Mouse (Mus musculus) limb, embryonic 15.5 days (tissue): ENCODE data around the gene Serpina1b. TPM values are rescaled to one million over a fixed set of nuclear protein-coding genes. Genes with fewer than 3 reads are reported as not detected.
"Not testable (repeated sequence)": the region's sequence is repeated elsewhere in the genome, so short reads cannot be mapped to it uniquely, and the experiment has no call there.

Experiments
- ATAC-seq: fragments of 200-750 bp; cut with Nextera tagmentation; 2 replicates; pipeline ENCODE4 v1.8.0; 2017; ENCODE audit warnings: low read depth, moderate TSS enrichment; ENCODE audit not compliant: insufficient number of reproducible peaks, low FRiP score, low TSS enrichment
- H3K27ac ChIP-seq: fragments of 300-500 bp; sonication (generic); 2 replicates; pipeline ENCODE4 v1.5.1; 2015; ENCODE audit warnings: moderate library complexity, mild to moderate bottlenecking, inconsistent platforms
- H3K27me3 ChIP-seq: fragments of 300-500 bp; sonication (generic); 2 replicates; pipeline ENCODE4 v1.6.1; 2015; ENCODE audit warnings: inconsistent platforms
- H3K36me3 ChIP-seq: fragments of 300-500 bp; sonication (generic); 2 replicates; pipeline ENCODE4 v1.6.1; 2015; ENCODE audit warnings: inconsistent platforms
- H3K4me1 ChIP-seq: fragments of 300-500 bp; sonication (generic); 2 replicates; pipeline ENCODE4 v1.6.1; 2015; ENCODE audit warnings: inconsistent platforms
- H3K4me2 ChIP-seq: fragments of 300-500 bp; sonication (generic); 2 replicates; pipeline ENCODE4 v1.6.1; 2015; ENCODE audit warnings: mild to moderate bottlenecking, inconsistent platforms
- H3K4me3 ChIP-seq: fragments of 300-500 bp; sonication (generic); 2 replicates; pipeline ENCODE4 v1.5.1; 2015; ENCODE audit warnings: mild to moderate bottlenecking, inconsistent platforms
- H3K9ac ChIP-seq: fragments of 300-500 bp; sonication (generic); 2 replicates; pipeline ENCODE4 v1.6.1; 2015; ENCODE audit warnings: inconsistent platforms
- H3K9me3 ChIP-seq: fragments of 300-500 bp; sonication (generic); 2 replicates; pipeline ENCODE4 v1.6.1; 2016; ENCODE audit warnings: inconsistent platforms
- WGBS: fragments of 180-500 bp; shearing (Covaris S2); methylation state at CpG from one replicate; pipeline ENCODE4 v1.1.7; 2015; 5-methylcytosine and 5-hydroxymethylcytosine counted together
- polyA plus RNA-seq: library from polyadenylated mRNA; unstranded; fragments of >200 nt; fragmentation: Nextera tagmentation; extraction: Ambion mirVana; gene quantifications from 2 replicates; pipeline ENCODE4 v1.2.1, GENCODE M21; 2015

The Serpina1b gene
- polyA plus RNA-seq, 1 experiment from 2014 or later = 1.8 TPM

GRCm38 (mm10) chr12:103687021-103687420 lies 143.2 kb downstream of the Serpina1b start:
- Histone ChIP-seq H3K4me2 (no peak overlapping the region), H3K27ac (no peak overlapping the region), H3K9ac (no peak overlapping the region), H3K9me3 (no peaks in the 10 kb centered on the region), H3K4me1 (no peaks in the 10 kb centered on the region), H3K36me3 (no peaks in the 10 kb centered on the region), H3K4me3 (no peak overlapping the region), H3K27me3 (no peaks in the 10 kb centered on the region)
- ATAC-seq = no peak
- 64% methylated on average over 7 of the region's 7 CpGs for WGBS

- no peak overlapping the region for H3K4me2 ChIP-seq
- no peaks in the 10 kb centered on the region for H3K9me3 ChIP-seq
- no peak overlapping the region for H3K27ac ChIP-seq
- H3K27me3 ChIP-seq = no peaks in the 10 kb centered on the region
- no peaks in the 10 kb centered on the region for H3K4me1 ChIP-seq
- no peak for ATAC-seq
- no peaks in the 10 kb centered on the region for H3K36me3 ChIP-seq
- H3K4me3 ChIP-seq = no peak overlapping the region
- no peak overlapping the region for H3K9ac ChIP-seq
- WGBS = 73% methylated on average over 3 of the region's 3 CpGs
Measured at GRCm38 (mm10) chr12:103686050-103686449, 144.1 kb downstream of the Serpina1b start.

- Histone ChIP-seq H3K4me1 (no peaks in the 10 kb centered on the region), H3K27me3 (no peaks in the 10 kb centered on the region), H3K4me3 (no peak overlapping the region), H3K9me3 (no peaks in the 10 kb centered on the region), H3K36me3 (no peaks in the 10 kb centered on the region), H3K27ac (no peak overlapping the region), H3K4me2 (no peak overlapping the region), H3K9ac (no peak overlapping the region)
- 38% methylated on average over 3 of the region's 3 CpGs for WGBS
- ATAC-seq = no peak
Measured at GRCm38 (mm10) chr12:103685386-103685785, 144.8 kb downstream of the Serpina1b start.

- no peak overlapping the region for H3K9ac ChIP-seq
- no peaks in the 10 kb centered on the region for H3K36me3 ChIP-seq
- no peak overlapping the region for H3K4me2 ChIP-seq
- 30% methylated on average over 4 of the region's 4 CpGs for WGBS
- H3K27me3 ChIP-seq = no peaks in the 10 kb centered on the region
- H3K4me3 ChIP-seq = no peak overlapping the region
- ATAC-seq = no peak
- no peaks in the 10 kb centered on the region for H3K4me1 ChIP-seq
- H3K27ac ChIP-seq = no peak overlapping the region
- H3K9me3 ChIP-seq = no peaks in the 10 kb centered on the region
Measured at GRCm38 (mm10) chr12:103683775-103684174, 146.4 kb downstream of the Serpina1b start.

- no peak for ATAC-seq
- H3K27me3 ChIP-seq = no peaks in the 10 kb centered on the region
- H3K4me1 ChIP-seq = no peaks in the 10 kb centered on the region
- H3K36me3 ChIP-seq = no peaks in the 10 kb centered on the region
- no peak overlapping the region for H3K9ac ChIP-seq
- H3K9me3 ChIP-seq = no peaks in the 10 kb centered on the region
- 85% methylated on average over 2 of the region's 2 CpGs for WGBS
- no peak overlapping the region for H3K4me2 ChIP-seq
- no peak overlapping the region for H3K4me3 ChIP-seq
- H3K27ac ChIP-seq = no peak overlapping the region
Measured at GRCm38 (mm10) chr12:103681739-103682138, 148.4 kb downstream of the Serpina1b start.

- H3K9me3 ChIP-seq = no peaks in the 10 kb centered on the region
- no peaks in the 10 kb centered on the region for H3K36me3 ChIP-seq
- H3K4me2 ChIP-seq = no peak overlapping the region
- 78% methylated on average over 2 of the region's 2 CpGs for WGBS
- H3K9ac ChIP-seq = no peak overlapping the region
- no peaks in the 10 kb centered on the region for H3K27me3 ChIP-seq
- no peak overlapping the region for H3K4me3 ChIP-seq
- H3K27ac ChIP-seq = no peak overlapping the region
- H3K4me1 ChIP-seq = no peaks in the 10 kb centered on the region
- ATAC-seq = no peak
Measured at GRCm38 (mm10) chr12:103681169-103681568, 149.0 kb downstream of the Serpina1b start.

- ATAC-seq, H3K4me1 ChIP-seq, H3K36me3 ChIP-seq: not testable (repeated sequence)
Measured at GRCm38 (mm10) chr12:103679853-103680252, 150.3 kb downstream of the Serpina1b start.

More at GRCm38 (mm10) chr12:103679853-103680252, 150.3 kb downstream of the Serpina1b start:
- H3K27me3 ChIP-seq, H3K27ac ChIP-seq, H3K4me2 ChIP-seq, H3K9ac ChIP-seq, H3K4me3 ChIP-seq, H3K9me3 ChIP-seq: not testable (repeated sequence)
- WGBS = 92% methylated on average over 1 of the region's 1 CpGs

Other genes starting within 250 kb of the Serpina1b start
- gene Serpina10, start 198.9 kb downstream of the Serpina1b start, polyA plus RNA-seq = 0.23 TPM in 1 of 2 replicates, not detected in the other
- gene Serpina6, start 173.2 kb downstream of the Serpina1b start, polyA plus RNA-seq = 0.77 and 4.1 TPM in 2 replicates
- gene Serpina16, start 154.2 kb downstream of the Serpina1b start, polyA plus RNA-seq = not detected in 2 replicates
- not detected in 2 replicates for gene Serpina1f, start 134.8 kb downstream of the Serpina1b start, polyA plus RNA-seq
- gene Serpina1d, start 56.8 kb downstream of the Serpina1b start, polyA plus RNA-seq = 0.55 TPM in 1 of 2 replicates, not detected in the other
- 0.31 and 1.9 TPM in 2 replicates for gene Serpina1a, start 33.2 kb upstream of the Serpina1b start, polyA plus RNA-seq
- 0.15 and 1.1 TPM in 2 replicates for gene Serpina1c, start 74.5 kb upstream of the Serpina1b start, polyA plus RNA-seq
- 0.12 and 0.82 TPM in 2 replicates for gene Serpina1e, start 128.6 kb upstream of the Serpina1b start, polyA plus RNA-seq
- gene Serpina11, start 159.6 kb upstream of the Serpina1b start, polyA plus RNA-seq = not detected in 2 replicates
- 0.24 and 0.51 TPM in 2 replicates for gene Serpina9, start 183.4 kb upstream of the Serpina1b start, polyA plus RNA-seq
- gene Serpina12, start 214.1 kb upstream of the Serpina1b start, polyA plus RNA-seq = 0.31 and 1.4 TPM in 2 replicates